Mouse (Mus musculus) CH12.LX (cell line): Measurements from ENCODE around the gene Igflr1. TPM values are rescaled to one million over a fixed set of nuclear protein-coding genes. Genes with fewer than 3 reads are reported as not detected.

Experiments
- DNase-seq: peaks from one replicate; pipeline ENCODE4 v3.0.0-alpha.2; 2013; ENCODE audit errors: extremely low read depth
- H3K27ac ChIP-seq: 2 replicates; pipeline ENCODE4 v1.5.1; 2012; ENCODE audit warnings: low read depth, mild to moderate bottlenecking, control low read depth, moderate library complexity; ENCODE audit not compliant: insufficient read depth
- H3K27me3 ChIP-seq: replicated peaks from 2 replicates; pipeline ENCODE3; 2012; ENCODE audit warnings: inconsistent platforms
- H3K36me3 ChIP-seq, 2 experiments: replicated peaks in 1 of 2; 2 replicates each; pipeline versions ENCODE3 to v1.6.1; 2012; ENCODE audit warnings: inconsistent platforms in 1 of 2, low read length in 1 of 2, mild to moderate bottlenecking in 1 of 2, mixed read lengths in 1 of 2, moderate library complexity in 1 of 2; ENCODE audit not compliant: control insufficient read depth in 1 of 2, insufficient read depth in 1 of 2
- H3K4me1 ChIP-seq, 2 experiments: 2 replicates each; pipeline ENCODE4 v1.6.1; 2012; ENCODE audit warnings: inconsistent platforms in 1 of 2, moderate library complexity in 1 of 2; ENCODE audit not compliant: insufficient read depth in 2 of 2, control insufficient read depth in 1 of 2
- H3K4me2 ChIP-seq: 2 replicates; pipeline ENCODE4 v1.6.1; 2012; ENCODE audit warnings: low read depth, mild to moderate bottlenecking, control low read depth; ENCODE audit not compliant: poor library complexity, insufficient read depth, severe bottlenecking
- H3K4me3 ChIP-seq, 3 experiments: fragments of 150-350 bp in 1 of 3; sonication (generic) in 1 of 3; replicated peaks in 1 of 3; 2 replicates each; pipeline versions ENCODE3 to v1.5.1; 2011 to 2012; ENCODE audit warnings: low read depth in 2 of 3, low read length in 2 of 3, mild to moderate bottlenecking in 2 of 3, moderate library complexity in 2 of 3, control low read depth in 1 of 3, improper control_type of control experiment in 1 of 3, inconsistent platforms in 1 of 3, mixed read lengths in 1 of 3; ENCODE audit not compliant: poor library complexity in 1 of 3
- H3K79me2 ChIP-seq: replicated peaks from 2 replicates; pipeline ENCODE4 v1.6.1; 2012; ENCODE audit warnings: mild to moderate bottlenecking, moderate library complexity; ENCODE audit not compliant: control insufficient read depth, poor library complexity, insufficient read depth, severe bottlenecking; ENCODE audit errors: extremely low read depth
- H3K9ac ChIP-seq: 2 replicates; pipeline ENCODE4 v1.6.1; 2012; ENCODE audit warnings: low read depth, mild to moderate bottlenecking, control low read depth, moderate library complexity; ENCODE audit not compliant: insufficient read depth
- H3K9me3 ChIP-seq: replicated peaks from 2 replicates; pipeline ENCODE3; 2012; ENCODE audit warnings: low read length, inconsistent platforms, mixed read lengths
- CHD2 ChIP-seq: IDR thresholded peaks from 2 replicates; pipeline ENCODE4 v1.6.1; 2011; ENCODE audit warnings: low read length, improper control_type of control experiment
- CTCF ChIP-seq, 2 experiments: IDR thresholded peaks in 1 of 2; conservative IDR thresholded peaks in 1 of 2; 2 replicates each; pipeline ENCODE4 v1.5.1; 2011 to 2012; ENCODE audit warnings: low read depth in 2 of 2, low read length in 2 of 2, improper control_type of control experiment in 1 of 2, inconsistent platforms in 1 of 2, mild to moderate bottlenecking in 1 of 2, moderate library complexity in 1 of 2
- JUN ChIP-seq: IDR thresholded peaks from 2 replicates; pipeline ENCODE4 v1.6.1; 2011; ENCODE audit warnings: low read depth, mild to moderate bottlenecking, low read length, improper control_type of control experiment, moderate library complexity; ENCODE audit not compliant: insufficient read depth
- KAT2A ChIP-seq: IDR thresholded peaks from 2 replicates; pipeline ENCODE4 v1.6.1; 2012; ENCODE audit warnings: low read length, improper control_type of control experiment, inconsistent platforms; ENCODE audit not compliant: insufficient replicate concordance
- MAFK ChIP-seq: IDR thresholded peaks from 2 replicates; pipeline ENCODE4 v1.6.1; 2011; ENCODE audit warnings: low read length, improper control_type of control experiment; ENCODE audit not compliant: insufficient replicate concordance
- NRF1 ChIP-seq: IDR thresholded peaks from 2 replicates; pipeline ENCODE4 v1.6.1; 2014; ENCODE audit warnings: low read depth, mild to moderate bottlenecking, inconsistent platforms, low read length, improper control_type of control experiment, moderate library complexity
- POLR2A ChIP-seq: IDR thresholded peaks from 2 replicates; pipeline ENCODE4 v1.6.1; 2011; ENCODE audit warnings: low read depth, mild to moderate bottlenecking, improper control_type of control experiment, low read length
- POLR2AphosphoS2 ChIP-seq: IDR thresholded peaks from 2 replicates; pipeline ENCODE4 v1.6.1; 2011; ENCODE audit warnings: low read depth, low read length, improper control_type of control experiment
- RAD21 ChIP-seq: IDR thresholded peaks from 2 replicates; pipeline ENCODE4 v1.6.1; 2011; ENCODE audit warnings: low read depth, mild to moderate bottlenecking, low read length, improper control_type of control experiment, moderate library complexity
- RCOR1 ChIP-seq: conservative IDR thresholded peaks from 2 replicates; pipeline ENCODE4 v1.6.1; 2012; ENCODE audit warnings: low read depth, mild to moderate bottlenecking, inconsistent platforms, low read length, improper control_type of control experiment
- SMC3 ChIP-seq: IDR thresholded peaks from 2 replicates; pipeline ENCODE4 v1.6.1; 2011; ENCODE audit warnings: low read depth, low read length, improper control_type of control experiment
- TBP ChIP-seq: conservative IDR thresholded peaks from 2 replicates; pipeline ENCODE4 v1.6.1; 2011; ENCODE audit warnings: low read depth, low read length, improper control_type of control experiment
- TCF12 ChIP-seq: IDR thresholded peaks from 2 replicates; pipeline ENCODE4 v1.6.1; 2014; ENCODE audit warnings: low read depth, mild to moderate bottlenecking, inconsistent platforms, low read length, improper control_type of control experiment
- ZC3H11A ChIP-seq: IDR thresholded peaks from 2 replicates; pipeline ENCODE4 v1.6.1; 2012; ENCODE audit warnings: low read depth, mild to moderate bottlenecking, inconsistent platforms, low read length, improper control_type of control experiment
- dilution Hi-C: fragments of 300-500 bp; cut with MboI; formaldehyde crosslinking; loops from 2 replicates; pipeline ENCODE4 v1.14.3; 2020; ENCODE audit warnings: low sequenced_read_pairs; ENCODE audit not compliant: extremely low pct_unique_long_range_greater_than_20kb, extremely low pct_ligation_motif_present
- in situ Hi-C: fragments of 300-500 bp; cut with MboI; formaldehyde crosslinking; loops from 3 replicates; pipeline ENCODE4 v1.14.3; 2019; ENCODE audit warnings: low sequenced_read_pairs, low pct_ligation_motif_present, low pct_unique_long_range_greater_than_20kb, mixed read lengths
- polyA plus RNA-seq: library from polyadenylated mRNA; unstranded; fragments of >175 nt; gene quantifications from 2 replicates; pipeline ENCODE4 v1.2.1, GENCODE M21; 2012; ENCODE audit warnings: low read depth; ENCODE audit not compliant: insufficient read length
- total RNA-seq, 2 experiments: library from RNA; depleted of rRNA; stranded (reverse); fragments of 300-350 nt in 1 of 2; fragments of >200 nt in 1 of 2; gene quantifications; 2 replicates each; pipeline ENCODE4 v1.2.3; 2012 to 2014

Gene Igflr1
- total and polyA plus RNA-seq, 3 experiments: 1.3 TPM; not detected in 2

DNA sequence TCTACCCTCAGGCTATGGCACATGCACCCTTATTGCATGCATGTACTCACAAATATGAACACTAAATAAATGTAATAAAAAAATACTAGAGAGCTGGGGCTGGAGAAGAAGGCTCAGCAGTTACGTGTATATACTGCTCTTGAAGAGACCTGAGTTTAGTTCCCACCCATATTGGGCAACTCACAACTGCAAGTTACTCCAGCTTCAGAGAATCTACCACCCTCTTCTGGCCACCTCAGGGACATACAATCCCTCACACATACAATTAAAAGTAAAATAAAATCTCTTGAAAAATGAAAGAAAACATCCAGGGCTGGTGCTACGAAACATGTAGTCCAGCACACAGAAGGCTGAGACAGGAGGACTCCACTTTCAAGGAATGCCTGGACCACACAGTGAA lies 49.2 kb downstream of the Igflr1 start:
- Histone ChIP-seq H3K4me3 (no peak overlapping the region), H3K9me3 (no peaks in the 10 kb centered on the region), H3K9ac (no peak overlapping the region), H3K27ac (no peak overlapping the region), H3K79me2 (peaks cover 2% of the 10 kb centered on the region; the same call in 1 of the 2 replicates), H3K4me1 (peaks cover 0 to 18% of the 10 kb centered on the region in 2 experiments; a peak in 2 of 4 replicates), H3K4me2 (no peak overlapping the region), H3K36me3 (peaks cover 34 to 51% of the 10 kb centered on the region in 2 experiments), H3K27me3 (no peaks in the 10 kb centered on the region)
- dilution Hi-C loops (no loop called here), in situ Hi-C loops (no loop called here)
- peak; percentile 60 for DNase-seq
- TF ChIP-seq NRF1: no peak
- peak in 1 of 2 experiments; percentile 71; a peak in 3 of 4 replicates for TF ChIP-seq CTCF (conservative IDR thresholded peaks at IDR 0.05 in 1 of 2, IDR thresholded peaks at IDR 0.05 in 1 of 2; ENCODE audit: low read depth in 2 of 2, low read length in 2 of 2)
- no peak for TF ChIP-seq KAT2A
- TF ChIP-seq MAFK: no peak
- no peak for TF ChIP-seq POLR2AphosphoS2
- no peak for TF ChIP-seq TBP
- TF ChIP-seq ZC3H11A: 0 out of 2 replicates have a peak, but pooled peaks have one; percentile 2
- TF ChIP-seq JUN: no peak
- peak; percentile 57 for TF ChIP-seq RAD21
- no peak for TF ChIP-seq CHD2
- TF ChIP-seq TCF12: no peak
- no peak for TF ChIP-seq RCOR1
- peak; percentile 52 for TF ChIP-seq SMC3
- TF ChIP-seq POLR2A: no peak

GRCm38 (mm10) chr7:30615049-30615760 lies 50.0 kb downstream of the Igflr1 start:
- TF ChIP-seq POLR2AphosphoS2 (peak; percentile 65; the same call in 1 of the 2 replicates), SMC3 (no peak)
- Histone ChIP-seq H3K36me3 (peaks cover 37 to 50% of the 10 kb centered on the region in 2 experiments), H3K27me3 (no peaks in the 10 kb centered on the region), H3K4me2 (no peak overlapping the region), H3K27ac (no peak overlapping the region), H3K4me1 (peaks cover 0 to 18% of the 10 kb centered on the region in 2 experiments; a peak in 2 of 4 replicates), H3K9ac (no peak overlapping the region), H3K79me2 (peaks cover 5% of the 10 kb centered on the region; the same call in 1 of the 2 replicates), H3K4me3 (no peak overlapping the region), H3K9me3 (no peaks in the 10 kb centered on the region)
- no peak for DNase-seq
- dilution Hi-C loops: no loop called here
- in situ Hi-C loops: no loop called here

Other genes starting within 250 kb of the Igflr1 start
Only the 20 nearest of the 32 such genes appear.
- gene Aplp1, start 119.9 kb upstream of the Igflr1 start, total RNA-seq (2012; rRNA removed): 0.34 and 0.93 TPM in 2 replicates
- not detected in 2 replicates for gene Aplp1, start 119.9 kb upstream of the Igflr1 start, total RNA-seq (2014; rRNA removed)
- gene Aplp1, start 119.9 kb upstream of the Igflr1 start, polyA plus RNA-seq: 0.10 TPM in 1 of 2 replicates, not detected in the other
- not detected in 2 replicates for gene Kirrel2, start 107.7 kb upstream of the Igflr1 start, total RNA-seq (2012; rRNA removed)
- not detected in 2 replicates for gene Kirrel2, start 107.7 kb upstream of the Igflr1 start, total RNA-seq (2014; rRNA removed)
- gene Kirrel2, start 107.7 kb upstream of the Igflr1 start, polyA plus RNA-seq: not detected in 2 replicates
- 2.1 and 2.4 TPM in 2 replicates for gene Nphs1, start 107.1 kb upstream of the Igflr1 start, total RNA-seq (2012; rRNA removed)
- not detected in 2 replicates for gene Nphs1, start 107.1 kb upstream of the Igflr1 start, total RNA-seq (2014; rRNA removed)
- gene Nphs1, start 107.1 kb upstream of the Igflr1 start, polyA plus RNA-seq: 1.0 TPM in 1 of 2 replicates, not detected in the other
- not detected in 2 replicates for gene Prodh2, start 71.8 kb upstream of the Igflr1 start, total RNA-seq (2012; rRNA removed)
- gene Prodh2, start 71.8 kb upstream of the Igflr1 start, total RNA-seq (2014; rRNA removed): not detected in 2 replicates
- gene Prodh2, start 71.8 kb upstream of the Igflr1 start, polyA plus RNA-seq: not detected in 2 replicates
- gene Arhgap33, start 30.4 kb upstream of the Igflr1 start, total RNA-seq (2012; rRNA removed): 2.5 and 2.8 TPM in 2 replicates
- gene Arhgap33, start 30.4 kb upstream of the Igflr1 start, total RNA-seq (2014; rRNA removed): 0.44 and 0.76 TPM in 2 replicates
- gene Arhgap33, start 30.4 kb upstream of the Igflr1 start, polyA plus RNA-seq: 6.2 and 9.2 TPM in 2 replicates
- 1.6 and 2.3 TPM in 2 replicates for gene Hspb6, start 13.2 kb upstream of the Igflr1 start, total RNA-seq (2012; rRNA removed)
- 0.79 and 1.2 TPM in 2 replicates for gene Hspb6, start 13.2 kb upstream of the Igflr1 start, total RNA-seq (2014; rRNA removed)
- 4.1 and 6.0 TPM in 2 replicates for gene Hspb6, start 13.2 kb upstream of the Igflr1 start, polyA plus RNA-seq
- 4.0 and 5.9 TPM in 2 replicates for gene Proser3, start 13.1 kb upstream of the Igflr1 start, total RNA-seq (2012; rRNA removed)
- 1.7 and 2.0 TPM in 2 replicates for gene Proser3, start 13.1 kb upstream of the Igflr1 start, total RNA-seq (2014; rRNA removed)
- gene Proser3, start 13.1 kb upstream of the Igflr1 start, polyA plus RNA-seq: 5.7 and 6.0 TPM in 2 replicates
- 8.3 and 11.0 TPM in 2 replicates for gene Lin37, start 5.6 kb upstream of the Igflr1 start, total RNA-seq (2012; rRNA removed)
- gene Lin37, start 5.6 kb upstream of the Igflr1 start, total RNA-seq (2014; rRNA removed): 4.0 and 5.2 TPM in 2 replicates
- 38.6 and 49.5 TPM in 2 replicates for gene Lin37, start 5.6 kb upstream of the Igflr1 start, polyA plus RNA-seq
- gene U2af1l4, start 2.1 kb upstream of the Igflr1 start, total RNA-seq (2012; rRNA removed): 56.7 and 61.2 TPM in 2 replicates
- 60.8 and 63.4 TPM in 2 replicates for gene U2af1l4, start 2.1 kb upstream of the Igflr1 start, total RNA-seq (2014; rRNA removed)
- 51.5 and 54.4 TPM in 2 replicates for gene U2af1l4, start 2.1 kb upstream of the Igflr1 start, polyA plus RNA-seq
- gene Gm49396, start 2.1 kb upstream of the Igflr1 start, total RNA-seq (2012; rRNA removed): 2.6 and 2.7 TPM in 2 replicates
- gene Gm49396, start 2.1 kb upstream of the Igflr1 start, total RNA-seq (2014; rRNA removed): 1.9 and 2.3 TPM in 2 replicates
- 3.3 and 3.8 TPM in 2 replicates for gene Gm49396, start 2.1 kb upstream of the Igflr1 start, polyA plus RNA-seq
- 55.2 and 59.2 TPM in 2 replicates for gene Psenen, start 1.8 kb upstream of the Igflr1 start, total RNA-seq (2012; rRNA removed)
- 83.6 and 92.7 TPM in 2 replicates for gene Psenen, start 1.8 kb upstream of the Igflr1 start, total RNA-seq (2014; rRNA removed)
- gene Psenen, start 1.8 kb upstream of the Igflr1 start, polyA plus RNA-seq: 101 and 121 TPM in 2 replicates
- gene Kmt2b, start 23.3 kb downstream of the Igflr1 start, total RNA-seq (2012; rRNA removed): 17.2 and 18.3 TPM in 2 replicates
- 4.8 and 8.4 TPM in 2 replicates for gene Kmt2b, start 23.3 kb downstream of the Igflr1 start, total RNA-seq (2014; rRNA removed)
- 31.0 and 32.8 TPM in 2 replicates for gene Kmt2b, start 23.3 kb downstream of the Igflr1 start, polyA plus RNA-seq
- gene Zbtb32, start 33.5 kb downstream of the Igflr1 start, total RNA-seq (2012; rRNA removed): 183 TPM in 2 replicates
- 156 and 173 TPM in 2 replicates for gene Zbtb32, start 33.5 kb downstream of the Igflr1 start, total RNA-seq (2014; rRNA removed)
- gene Zbtb32, start 33.5 kb downstream of the Igflr1 start, polyA plus RNA-seq: 171 and 178 TPM in 2 replicates
- gene Upk1a, start 47.4 kb downstream of the Igflr1 start, total RNA-seq (2012; rRNA removed): 6.5 and 10.9 TPM in 2 replicates
- 0.47 and 0.49 TPM in 2 replicates for gene Upk1a, start 47.4 kb downstream of the Igflr1 start, total RNA-seq (2014; rRNA removed)
- gene Upk1a, start 47.4 kb downstream of the Igflr1 start, polyA plus RNA-seq: 1.8 and 2.3 TPM in 2 replicates
- gene Cox6b1, start 60.7 kb downstream of the Igflr1 start, total RNA-seq (2012; rRNA removed): 432 and 456 TPM in 2 replicates
- gene Cox6b1, start 60.7 kb downstream of the Igflr1 start, total RNA-seq (2014; rRNA removed): 776 and 802 TPM in 2 replicates
- gene Cox6b1, start 60.7 kb downstream of the Igflr1 start, polyA plus RNA-seq: 581 and 625 TPM in 2 replicates
- not detected in 2 replicates for gene Etv2, start 70.4 kb downstream of the Igflr1 start, total RNA-seq (2012; rRNA removed)
- not detected in 2 replicates for gene Etv2, start 70.4 kb downstream of the Igflr1 start, total RNA-seq (2014; rRNA removed)
- gene Etv2, start 70.4 kb downstream of the Igflr1 start, polyA plus RNA-seq: not detected in 2 replicates
- 109 and 121 TPM in 2 replicates for gene Rbm42, start 84.9 kb downstream of the Igflr1 start, total RNA-seq (2012; rRNA removed)
- gene Rbm42, start 84.9 kb downstream of the Igflr1 start, total RNA-seq (2014; rRNA removed): 65.3 and 67.2 TPM in 2 replicates
- gene Rbm42, start 84.9 kb downstream of the Igflr1 start, polyA plus RNA-seq: 104 and 105 TPM in 2 replicates
- 45.6 and 47.7 TPM in 2 replicates for gene Haus5, start 99.6 kb downstream of the Igflr1 start, total RNA-seq (2012; rRNA removed)
- 32.3 and 38.5 TPM in 2 replicates for gene Haus5, start 99.6 kb downstream of the Igflr1 start, total RNA-seq (2014; rRNA removed)
- gene Haus5, start 99.6 kb downstream of the Igflr1 start, polyA plus RNA-seq: 50.9 and 52.8 TPM in 2 replicates
- not detected in 2 replicates for gene Pmis2, start 106.2 kb downstream of the Igflr1 start, total RNA-seq (2012; rRNA removed)
- not detected in 2 replicates for gene Pmis2, start 106.2 kb downstream of the Igflr1 start, total RNA-seq (2014; rRNA removed)
- not detected in 2 replicates for gene Pmis2, start 106.2 kb downstream of the Igflr1 start, polyA plus RNA-seq
- gene 2200002J24Rik, start 133.5 kb downstream of the Igflr1 start, total RNA-seq (2012; rRNA removed): 2.4 and 4.0 TPM in 2 replicates
- 3.0 and 6.6 TPM in 2 replicates for gene 2200002J24Rik, start 133.5 kb downstream of the Igflr1 start, total RNA-seq (2014; rRNA removed)
- gene 2200002J24Rik, start 133.5 kb downstream of the Igflr1 start, polyA plus RNA-seq: 2.9 and 3.5 TPM in 2 replicates